Mouse (Mus musculus) hindbrain, embryonic 15.5 days (tissue): ENCODE measurements around the gene 2610507B11Rik. TPM values are rescaled to one million over a fixed set of nuclear protein-coding genes. Genes with fewer than 3 reads are reported as not detected.
"Not testable (repeated sequence)": the region's sequence is repeated elsewhere in the genome, so short reads cannot be mapped to it uniquely, and the experiment has no call there.

Experiments
- ATAC-seq: fragments of 200-750 bp; cut with Nextera tagmentation; 2 replicates; pipeline ENCODE4 v1.8.0; 2017; ENCODE audit warnings: low read depth, moderate number of reproducible peaks, moderate TSS enrichment; ENCODE audit not compliant: low FRiP score
- H3K27ac ChIP-seq: fragments of 300-500 bp; sonication (generic); replicated peaks from 2 replicates; pipeline ENCODE4 v1.5.1; 2015; ENCODE audit warnings: mild to moderate bottlenecking, inconsistent platforms
- H3K27me3 ChIP-seq: fragments of 300-500 bp; sonication (generic); 2 replicates; pipeline ENCODE4 v1.6.1; 2015; ENCODE audit warnings: control low read depth, inconsistent platforms
- H3K36me3 ChIP-seq: fragments of 300-500 bp; sonication (generic); 2 replicates; pipeline ENCODE4 v1.6.1; 2015; ENCODE audit warnings: control low read depth, inconsistent platforms
- H3K4me1 ChIP-seq: fragments of 300-500 bp; sonication (generic); replicated peaks from 2 replicates; pipeline ENCODE4 v1.6.1; 2015; ENCODE audit warnings: control low read depth, inconsistent platforms
- H3K4me2 ChIP-seq: fragments of 300-500 bp; sonication (generic); 2 replicates; pipeline ENCODE4 v1.6.1; 2015; ENCODE audit warnings: moderate library complexity, mild to moderate bottlenecking, inconsistent platforms
- H3K4me3 ChIP-seq: fragments of 300-500 bp; sonication (generic); 2 replicates; pipeline ENCODE4 v1.5.1; 2015; ENCODE audit warnings: mild to moderate bottlenecking, inconsistent platforms
- H3K9ac ChIP-seq: fragments of 300-500 bp; sonication (generic); 2 replicates; pipeline ENCODE4 v1.6.1; 2015; ENCODE audit warnings: inconsistent platforms
- H3K9me3 ChIP-seq: fragments of 300-500 bp; sonication (generic); 2 replicates; pipeline ENCODE4 v1.6.1; 2016; ENCODE audit warnings: control low read depth, inconsistent platforms
- WGBS: fragments of 180-500 bp; shearing (Covaris S2); methylation state at CpG from one replicate; pipeline ENCODE4 v1.1.7; 2015; 5-methylcytosine and 5-hydroxymethylcytosine counted together
- polyA plus RNA-seq: library from polyadenylated mRNA; unstranded; fragments of >200 nt; fragmentation: Nextera tagmentation; extraction: Ambion mirVana; gene quantifications from 2 replicates; pipeline ENCODE4 v1.2.1, GENCODE M21; 2015

2610507B11Rik gene
- polyA plus RNA-seq, 1 experiment from 2014 or later, result 50.9 TPM

DNA sequence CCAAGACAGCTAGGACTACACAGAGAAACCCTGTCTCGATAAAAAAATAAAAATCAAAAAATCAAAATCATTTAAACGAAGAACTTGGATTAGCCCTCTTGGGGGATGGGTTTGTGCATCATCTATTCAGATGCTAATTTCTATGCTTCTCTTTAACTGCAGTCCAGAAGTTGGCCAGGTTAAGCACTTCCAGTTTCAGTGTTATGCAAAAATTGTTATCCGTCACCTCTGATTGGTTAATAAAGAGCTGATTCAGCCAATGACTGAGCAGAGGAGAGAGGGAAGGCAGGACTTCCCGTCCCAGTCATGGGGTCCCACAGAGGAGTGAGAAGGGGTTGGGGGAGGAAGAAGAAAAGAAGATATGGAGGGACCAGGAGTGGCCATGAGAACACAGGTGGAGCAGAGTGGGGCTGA is 13.8 kb upstream of the 2610507B11Rik start:
- ATAC-seq, result no peak
- no peak overlapping the region for H3K9ac ChIP-seq
- WGBS, result 60% methylated on average over 4 of the region's 4 CpGs
- H3K27me3 ChIP-seq, result no peaks in the 10 kb centered on the region
- H3K4me3 ChIP-seq, result no peak overlapping the region
- peak overlapping the region; percentile 17; the same call in 1 of the 2 replicates for H3K4me2 ChIP-seq
- H3K9me3 ChIP-seq, result no peaks in the 10 kb centered on the region
- peaks cover 51% of the 10 kb centered on the region for H3K4me1 ChIP-seq
- H3K36me3 ChIP-seq, result peaks cover 19% of the 10 kb centered on the region
- H3K27ac ChIP-seq, result no peak overlapping the region

GRCm38 (mm10) chr11:78256618-78257017 is 4.9 kb upstream of the 2610507B11Rik start:
- no peak for ATAC-seq
- WGBS, result 94% methylated on average over 1 of the region's 1 CpGs
- Histone ChIP-seq H3K36me3 (peaks cover 30% of the 10 kb centered on the region), H3K4me2 (no peak overlapping the region), H3K27ac (no peak overlapping the region), H3K9ac (no peak overlapping the region), H3K4me1 (no peaks in the 10 kb centered on the region), H3K9me3 (no peaks in the 10 kb centered on the region), H3K4me3 (no peak overlapping the region), H3K27me3 (no peaks in the 10 kb centered on the region)

GRCm38 (mm10) chr11:78260489-78261258 is 878 bp upstream of the 2610507B11Rik start:
- no peak for ATAC-seq
- Histone ChIP-seq H3K27me3 (no peaks in the 10 kb centered on the region), H3K9me3 (no peaks in the 10 kb centered on the region), H3K9ac (no peak overlapping the region), H3K4me3 (peak overlapping the region; percentile 73), H3K36me3 (peaks cover 23% of the 10 kb centered on the region), H3K27ac (no peak overlapping the region), H3K4me1 (peaks cover 18% of the 10 kb centered on the region), H3K4me2 (peak overlapping the region; percentile 73)
- 95% methylated on average over 2 of the region's 2 CpGs for WGBS

- peaks cover 39% of the 10 kb centered on the region for H3K36me3 ChIP-seq
- H3K4me1 ChIP-seq, result peaks cover 18% of the 10 kb centered on the region
- H3K9ac ChIP-seq, result peak overlapping the region; percentile 76; the same call in 1 of the 2 replicates
- peak overlapping the region; percentile 73 for H3K4me2 ChIP-seq
- ATAC-seq, result no peak
- WGBS, result 3% methylated on average over 8 of the region's 8 CpGs
- no peaks in the 10 kb centered on the region for H3K9me3 ChIP-seq
- peak overlapping the region; percentile 73 for H3K4me3 ChIP-seq
- H3K27me3 ChIP-seq, result no peaks in the 10 kb centered on the region
- peak overlapping the region; percentile 84; the same call in 1 of the 2 replicates for H3K27ac ChIP-seq
These were observed 998 bp downstream of the 2610507B11Rik start for GRCm38 (mm10) chr11:78262550-78262949.

DNA sequence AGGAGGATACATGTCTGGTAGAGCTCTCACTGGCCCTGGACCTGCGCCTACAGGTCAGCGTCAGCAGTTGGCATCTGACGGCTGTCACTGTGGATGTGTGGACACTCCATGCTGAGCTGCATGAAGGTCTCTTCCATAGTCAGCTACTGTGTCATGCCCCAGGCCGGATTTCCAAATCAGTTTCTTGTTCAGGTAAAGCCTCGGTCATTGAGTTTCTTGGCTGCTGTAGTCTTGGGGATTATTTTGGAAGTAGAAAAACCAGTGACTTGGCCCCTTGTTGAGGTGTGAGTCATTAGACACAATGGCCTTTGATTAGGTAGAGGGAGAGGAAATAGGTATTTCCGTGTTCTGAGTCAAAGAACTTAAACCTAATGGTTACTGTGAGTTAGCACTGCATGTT is 4.0 kb downstream of the 2610507B11Rik start:
- ATAC-seq, result no peak
- Histone ChIP-seq H3K9ac (no peak overlapping the region), H3K27ac (no peak overlapping the region), H3K4me2 (no peak overlapping the region), H3K36me3 (peaks cover 59% of the 10 kb centered on the region), H3K4me1 (peaks cover 18% of the 10 kb centered on the region), H3K9me3 (no peaks in the 10 kb centered on the region), H3K4me3 (no peak overlapping the region), H3K27me3 (no peaks in the 10 kb centered on the region)
- 95% methylated on average over 6 of the region's 6 CpGs for WGBS

DNA sequence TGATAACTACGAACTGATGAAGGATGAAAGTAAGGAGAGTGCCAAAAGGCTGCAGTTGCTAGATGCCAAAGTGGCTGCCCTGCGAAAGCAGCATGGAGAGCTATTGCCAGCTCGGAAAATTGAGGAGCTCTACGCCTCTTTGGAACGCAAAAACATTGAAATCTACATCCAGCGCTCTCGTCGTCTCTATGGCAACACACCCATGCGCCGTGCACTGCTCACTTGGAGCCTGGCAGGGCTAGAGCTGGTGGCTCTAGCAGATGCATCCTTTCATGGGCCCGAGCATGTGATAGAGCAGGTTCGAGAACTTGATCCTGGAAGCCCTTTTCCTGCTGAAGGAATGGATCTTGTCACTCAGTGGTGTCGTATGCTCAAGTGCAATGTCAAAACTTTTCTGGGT is 10.4 kb downstream of the 2610507B11Rik start:
- Histone ChIP-seq H3K4me2 (no peak overlapping the region), H3K27ac (no peak overlapping the region), H3K4me1 (0 out of 2 replicates have a peak, but pooled peaks cover 6% of the 10 kb centered on the region), H3K27me3 (no peaks in the 10 kb centered on the region), H3K9me3 (no peaks in the 10 kb centered on the region), H3K9ac (no peak overlapping the region), H3K4me3 (no peak overlapping the region), H3K36me3 (peaks cover 85% of the 10 kb centered on the region)
- no peak for ATAC-seq
- WGBS, result 85% methylated on average over 13 of the region's 13 CpGs

DNA sequence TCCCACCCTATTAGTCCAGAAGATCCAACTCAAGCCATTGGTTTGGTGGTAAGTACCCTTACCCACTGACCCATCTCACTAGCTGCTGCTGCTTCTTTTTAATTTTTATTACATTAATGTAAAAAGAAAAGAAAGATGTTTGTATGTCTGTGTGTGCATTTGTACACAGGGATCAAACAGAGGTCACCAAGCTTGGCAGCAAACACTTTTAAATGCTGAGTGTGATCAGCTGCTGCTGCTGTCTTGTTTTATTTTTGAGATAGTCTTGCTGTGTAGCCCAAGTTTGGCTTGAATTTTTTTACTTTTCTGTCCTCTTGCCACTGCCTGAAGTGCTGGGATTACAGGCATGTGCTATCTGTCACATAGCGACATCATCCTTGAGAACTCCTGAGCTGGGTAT is 14.0 kb downstream of the 2610507B11Rik start:
- 97% methylated on average over 1 of the region's 1 CpGs for WGBS
- Histone ChIP-seq H3K4me3 (no peak overlapping the region), H3K9me3 (no peaks in the 10 kb centered on the region), H3K27ac (no peak overlapping the region), H3K4me1 (0 out of 2 replicates have a peak, but pooled peaks cover 6% of the 10 kb centered on the region), H3K27me3 (no peaks in the 10 kb centered on the region), H3K4me2 (no peak overlapping the region), H3K36me3 (peaks cover 97% of the 10 kb centered on the region), H3K9ac (no peak overlapping the region)
- ATAC-seq, result no peak

- not testable (repeated sequence) for H3K27me3 ChIP-seq, ATAC-seq, H3K27ac ChIP-seq, H3K9ac ChIP-seq, H3K4me1 ChIP-seq, H3K4me2 ChIP-seq, H3K9me3 ChIP-seq, H3K4me3 ChIP-seq
- 96% methylated on average over 4 of the region's 4 CpGs for WGBS
- peaks cover 100% of the 10 kb centered on the region for H3K36me3 ChIP-seq
These were observed 14.6 kb downstream of the 2610507B11Rik start for GRCm38 (mm10) chr11:78276169-78276568.

DNA sequence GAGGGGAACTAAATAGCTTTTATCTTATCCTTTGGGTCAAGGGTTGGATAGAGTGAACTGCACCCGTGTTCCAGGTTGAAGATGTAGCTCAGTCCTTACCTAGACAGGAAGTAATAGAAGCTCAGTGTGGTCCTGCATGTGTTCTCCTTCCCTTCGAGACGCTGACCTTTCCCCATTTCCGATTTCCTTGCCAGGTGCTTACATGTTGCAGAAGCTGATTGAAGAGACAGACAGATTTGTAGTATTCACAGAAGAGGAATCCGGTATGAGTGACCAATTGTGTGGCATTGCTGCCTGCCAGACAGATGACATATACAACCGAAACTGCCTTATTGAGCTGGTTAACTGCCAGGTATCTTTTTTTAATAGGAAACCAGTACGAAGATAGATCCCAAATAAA is 17.3 kb downstream of the 2610507B11Rik start:
- 91% methylated on average over 7 of the region's 7 CpGs for WGBS
- H3K4me3 ChIP-seq, result no peak overlapping the region

GRCm38 (mm10) chr11:78279586-78279985 is 18.0 kb downstream of the 2610507B11Rik start:
- Histone ChIP-seq H3K36me3 (peaks cover 100% of the 10 kb centered on the region), H3K27me3 (no peaks in the 10 kb centered on the region), H3K27ac (0 out of 2 replicates have a peak overlapping the region, but pooled peaks have one; percentile 20), H3K4me3 (no peak overlapping the region), H3K4me1 (no peaks in the 10 kb centered on the region), H3K9ac (no peak overlapping the region), H3K9me3 (no peaks in the 10 kb centered on the region), H3K4me2 (no peak overlapping the region)
- WGBS, result 79% methylated on average over 4 of the region's 4 CpGs
- ATAC-seq, result no peak

More for the DNA sequence above, 17.3 kb downstream of the 2610507B11Rik start:
- peaks cover 100% of the 10 kb centered on the region for H3K36me3 ChIP-seq
- no peaks in the 10 kb centered on the region for H3K27me3 ChIP-seq
- no peak overlapping the region for H3K27ac ChIP-seq
- ATAC-seq, result no peak
- H3K9me3 ChIP-seq, result no peaks in the 10 kb centered on the region
- no peaks in the 10 kb centered on the region for H3K4me1 ChIP-seq
- no peak overlapping the region for H3K9ac ChIP-seq
- no peak overlapping the region for H3K4me2 ChIP-seq

GRCm38 (mm10) chr11:78289146-78289763 is 27.7 kb downstream of the 2610507B11Rik start:
- Histone ChIP-seq H3K4me1 (no peaks in the 10 kb centered on the region), H3K9ac (no peak overlapping the region), H3K36me3 (peaks cover 76% of the 10 kb centered on the region), H3K27me3 (no peaks in the 10 kb centered on the region), H3K4me2 (no peak overlapping the region), H3K9me3 (no peaks in the 10 kb centered on the region), H3K27ac (no peak overlapping the region), H3K4me3 (no peak overlapping the region)
- 96% methylated on average over 7 of the region's 7 CpGs for WGBS
- no peak for ATAC-seq

DNA sequence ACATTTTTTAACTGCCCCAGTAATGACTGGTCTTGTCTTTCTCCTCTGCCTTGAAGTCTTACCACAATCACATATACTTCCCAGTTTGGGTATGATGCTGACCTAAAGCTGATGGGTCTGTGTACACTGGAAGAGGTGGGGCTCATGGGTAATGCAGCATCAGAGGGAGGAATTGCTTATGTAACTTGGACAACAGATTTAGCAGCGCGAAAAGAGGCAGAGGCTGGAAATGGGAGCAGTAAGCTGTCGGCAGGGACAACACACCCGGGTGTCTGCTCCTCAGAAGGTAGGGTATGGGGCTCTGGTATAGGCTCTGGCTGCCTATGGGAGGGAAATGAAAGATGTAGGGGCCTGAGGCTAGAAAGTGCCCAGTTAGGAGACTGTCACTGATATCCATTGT is 29.1 kb downstream of the 2610507B11Rik start, which contains the start of gene BC030499:
BC030499 (plus strand) TSS at position 188 of the 400 bp plus-strand sequence.
- peaks cover 62% of the 10 kb centered on the region for H3K36me3 ChIP-seq
- ATAC-seq, result no peak
- WGBS, result 94% methylated on average over 4 of the region's 4 CpGs

More for the DNA sequence above, 29.1 kb downstream of the 2610507B11Rik start, which contains the start of gene BC030499:
- no peak within 1 kb of the TSS for H3K27ac ChIP-seq
- H3K27me3 ChIP-seq, result no peaks in the 10 kb centered on the region
- no peaks in the 10 kb centered on the region for H3K4me1 ChIP-seq
- no peak within 1 kb of the TSS for H3K4me3 ChIP-seq
- H3K9me3 ChIP-seq, result no peaks in the 10 kb centered on the region
- no peak within 1 kb of the TSS for H3K9ac ChIP-seq
- no peak within 1 kb of the TSS for H3K4me2 ChIP-seq
